Mouse (Mus musculus): ENCODE data around the gene Ahnak2. TPM values are rescaled to one million over a fixed set of nuclear protein-coding genes. Genes with fewer than 3 reads are reported as not detected.
A peak's percentile ranks its signal among the peaks of the same experiment; 100 is the strongest.

Gene Ahnak2
- total RNA-seq, 2 experiments from 2014 or later: 3.3 to 3.5 TPM

GRCm38 (mm10) chr12:112798716-112799115 is 3.7 kb downstream of the Ahnak2 start:
- Histone ChIP-seq H3K27ac (no peak overlapping the region), H3K4me3 (no peak overlapping the region)
- no peak for TF ChIP-seq CTCF (conservative IDR thresholded peaks at IDR 0.05)
- DNase-seq (ENCODE audit: low spot score in 2 of 2): no peak

GRCm38 (mm10) chr12:112798332-112798681 is 4.2 kb downstream of the Ahnak2 start:
- Histone ChIP-seq H3K27ac (no peak overlapping the region), H3K4me3 (no peak overlapping the region)
- TF ChIP-seq CTCF (conservative IDR thresholded peaks at IDR 0.05): no peak
- DNase-seq (ENCODE audit: low spot score in 2 of 2): no peak

GRCm38 (mm10) chr12:112797672-112798331 is 4.7 kb downstream of the Ahnak2 start:
- TF ChIP-seq CTCF (conservative IDR thresholded peaks at IDR 0.05): no peak
- H3K27ac ChIP-seq: no peak overlapping the region
- DNase-seq (ENCODE audit: low spot score in 2 of 2): peak; percentile 63 to 64
- H3K4me3 ChIP-seq: no peak overlapping the region

- no peak for DNase-seq (ENCODE audit: low spot score in 2 of 2)
- Histone ChIP-seq H3K4me3 (no peak overlapping the region), H3K27ac (no peak overlapping the region)
- no peak for TF ChIP-seq CTCF (conservative IDR thresholded peaks at IDR 0.05)
These were observed 5.6 kb downstream of the Ahnak2 start for GRCm38 (mm10) chr12:112796551-112797510.

- no peak overlapping the region for H3K4me3 ChIP-seq
- DNase-seq (ENCODE audit: low spot score in 2 of 2): no peak
- no peak for TF ChIP-seq CTCF (conservative IDR thresholded peaks at IDR 0.05)
- no peak overlapping the region for H3K27ac ChIP-seq
These were observed 6.9 kb downstream of the Ahnak2 start for GRCm38 (mm10) chr12:112795466-112796104.

- TF ChIP-seq CTCF (conservative IDR thresholded peaks at IDR 0.05): no peak
- no peak overlapping the region for H3K4me3 ChIP-seq
These were observed 7.5 kb downstream of the Ahnak2 start for GRCm38 (mm10) chr12:112794998-112795397.

GRCm38 (mm10) chr12:112794356-112794816 is 8.1 kb downstream of the Ahnak2 start:
- no peak for TF ChIP-seq CTCF (conservative IDR thresholded peaks at IDR 0.05)
- no peak for DNase-seq (ENCODE audit: low spot score in 2 of 2)
- no peak overlapping the region for H3K27ac ChIP-seq
- no peak overlapping the region for H3K4me3 ChIP-seq

More at GRCm38 (mm10) chr12:112794998-112795397, 7.5 kb downstream of the Ahnak2 start:
- H3K27ac ChIP-seq: no peak overlapping the region
- DNase-seq (ENCODE audit: low spot score in 2 of 2): no peak

GRCm38 (mm10) chr12:112793601-112794355 is 8.7 kb downstream of the Ahnak2 start:
- no peak overlapping the region for H3K4me3 ChIP-seq
- TF ChIP-seq CTCF (conservative IDR thresholded peaks at IDR 0.05): no peak
- no peak for DNase-seq (ENCODE audit: low spot score in 2 of 2)
- no peak overlapping the region for H3K27ac ChIP-seq

- TF ChIP-seq CTCF (conservative IDR thresholded peaks at IDR 0.05): no peak
- DNase-seq (ENCODE audit: low spot score in 2 of 2): no peak
- no peak overlapping the region for H3K27ac ChIP-seq
- no peak overlapping the region for H3K4me3 ChIP-seq
These were observed 11.4 kb downstream of the Ahnak2 start for GRCm38 (mm10) chr12:112791026-112791425.

GRCm38 (mm10) chr12:112774481-112774880 is 28.0 kb downstream of the Ahnak2 start:
- DNase-seq (ENCODE audit: low spot score in 2 of 2): no peak
- no peak overlapping the region for H3K27ac ChIP-seq
- no peak overlapping the region for H3K4me3 ChIP-seq
- TF ChIP-seq CTCF (conservative IDR thresholded peaks at IDR 0.05): no peak

GRCm38 (mm10) chr12:112774026-112774425 is 28.4 kb downstream of the Ahnak2 start:
- H3K4me3 ChIP-seq: no peak overlapping the region
- H3K27ac ChIP-seq: no peak overlapping the region
- no peak for DNase-seq (ENCODE audit: low spot score in 2 of 2)
- TF ChIP-seq CTCF (conservative IDR thresholded peaks at IDR 0.05): no peak

GRCm38 (mm10) chr12:112773366-112773765 is 29.1 kb downstream of the Ahnak2 start:
- no peak for TF ChIP-seq CTCF (conservative IDR thresholded peaks at IDR 0.05)
- Histone ChIP-seq H3K27ac (no peak overlapping the region), H3K4me3 (no peak overlapping the region)
- no peak for DNase-seq (ENCODE audit: low spot score in 2 of 2)

Measured in layer of hippocampus, adult 2 months (tissue).